Mouse (Mus musculus) intestine, embryonic 16.5 days (tissue): ENCODE measurements around the gene Pappa2. TPM values are rescaled to one million over a fixed set of nuclear protein-coding genes. Genes with fewer than 3 reads are reported as not detected.

ENCODE experiments used
- ATAC-seq: fragments of 200-750 bp; cut with Nextera tagmentation; 2 replicates; pipeline ENCODE4 v1.8.0; 2017; ENCODE audit warnings: moderate TSS enrichment, moderate library complexity
- H3K27ac ChIP-seq: fragments of 300-500 bp; sonication (generic); 2 replicates; pipeline ENCODE4 v1.5.1; 2014; ENCODE audit warnings: mild to moderate bottlenecking, low read length
- H3K27me3 ChIP-seq: fragments of 300-500 bp; sonication (generic); replicated peaks from 2 replicates; pipeline ENCODE4 v1.6.1; 2014; ENCODE audit warnings: low read length, control low read depth, mixed read lengths; ENCODE audit not compliant: control insufficient read depth, insufficient read depth
- H3K36me3 ChIP-seq: fragments of 300-500 bp; sonication (generic); 2 replicates; pipeline ENCODE4 v1.6.1; 2014; ENCODE audit warnings: low read length, control low read depth; ENCODE audit not compliant: control insufficient read depth, insufficient read depth
- H3K4me1 ChIP-seq: fragments of 300-500 bp; sonication (generic); 2 replicates; pipeline ENCODE4 v1.6.1; 2014; ENCODE audit warnings: low read length, control low read depth, mixed read lengths; ENCODE audit not compliant: control insufficient read depth, insufficient read depth
- H3K4me2 ChIP-seq: fragments of 300-500 bp; sonication (generic); 2 replicates; pipeline ENCODE4 v1.6.1; 2014; ENCODE audit warnings: low read depth, low read length, control low read depth
- H3K4me3 ChIP-seq: fragments of 300-500 bp; sonication (generic); 2 replicates; pipeline ENCODE4 v1.5.1; 2014; ENCODE audit warnings: mild to moderate bottlenecking, low read length
- H3K9ac ChIP-seq: fragments of 300-500 bp; sonication (generic); 2 replicates; pipeline ENCODE4 v1.6.1; 2014; ENCODE audit warnings: low read depth, low read length
- H3K9me3 ChIP-seq: fragments of 300-500 bp; sonication (generic); 2 replicates; pipeline ENCODE4 v1.6.1; 2016; ENCODE audit warnings: low read length, control low read depth; ENCODE audit not compliant: control insufficient read depth
- WGBS: fragments of 180-500 bp; shearing (Covaris S2); extraction: QIAGEN DNeasy Blood & Tissue Kit; methylation state at CpG from one replicate; pipeline ENCODE4 v1.1.7; 2014; 5-methylcytosine and 5-hydroxymethylcytosine counted together
- polyA plus RNA-seq: library from polyadenylated mRNA; unstranded; fragments of >200 nt; fragmentation: Nextera tagmentation; extraction: Ambion mirVana; gene quantifications from 2 replicates; pipeline ENCODE4 v1.2.1, GENCODE M21; 2015

Pappa2 gene
- polyA plus RNA-seq, 1 experiment from 2014 or later, result 0.05 TPM

GRCm38 (mm10) chr1:158819676-158820075 lies 160.6 kb downstream of the Pappa2 start:
- Histone ChIP-seq H3K9me3 (no peaks in the 10 kb centered on the region), H3K27ac (no peak overlapping the region), H3K4me2 (no peak overlapping the region), H3K4me3 (no peak overlapping the region), H3K9ac (no peak overlapping the region), H3K27me3 (no peaks in the 10 kb centered on the region), H3K4me1 (no peaks in the 10 kb centered on the region), H3K36me3 (no peaks in the 10 kb centered on the region)
- 94% methylated on average over 2 of the region's 2 CpGs for WGBS
- no peak for ATAC-seq

GRCm38 (mm10) chr1:158816479-158816878 lies 163.8 kb downstream of the Pappa2 start:
- no peak for ATAC-seq
- no peak overlapping the region for H3K4me3 ChIP-seq
- H3K4me1 ChIP-seq, result no peaks in the 10 kb centered on the region
- no peak overlapping the region for H3K27ac ChIP-seq
- H3K9me3 ChIP-seq, result no peaks in the 10 kb centered on the region
- no peaks in the 10 kb centered on the region for H3K36me3 ChIP-seq
- H3K4me2 ChIP-seq, result no peak overlapping the region
- no peaks in the 10 kb centered on the region for H3K27me3 ChIP-seq
- no peak overlapping the region for H3K9ac ChIP-seq
- WGBS, result 80% methylated on average over 3 of the region's 3 CpGs

- Histone ChIP-seq H3K9ac (no peak overlapping the region), H3K9me3 (no peaks in the 10 kb centered on the region), H3K36me3 (no peaks in the 10 kb centered on the region), H3K4me1 (no peaks in the 10 kb centered on the region), H3K4me3 (no peak overlapping the region), H3K27ac (no peak overlapping the region), H3K27me3 (no peaks in the 10 kb centered on the region), H3K4me2 (no peak overlapping the region)
- no peak for ATAC-seq
- 61% methylated on average over 3 of the region's 3 CpGs for WGBS
Measured at GRCm38 (mm10) chr1:158811887-158812286, 168.4 kb downstream of the Pappa2 start.

- Histone ChIP-seq H3K9ac (no peak overlapping the region), H3K4me1 (no peaks in the 10 kb centered on the region), H3K36me3 (no peaks in the 10 kb centered on the region), H3K4me2 (no peak overlapping the region), H3K9me3 (no peaks in the 10 kb centered on the region), H3K27ac (no peak overlapping the region), H3K4me3 (no peak overlapping the region), H3K27me3 (no peaks in the 10 kb centered on the region)
- ATAC-seq, result no peak
- WGBS, result 89% methylated on average over 5 of the region's 5 CpGs
Measured at GRCm38 (mm10) chr1:158775486-158775885, 204.8 kb downstream of the Pappa2 start.

- H3K9ac ChIP-seq, result no peak overlapping the region
- no peak for ATAC-seq
- no peaks in the 10 kb centered on the region for H3K9me3 ChIP-seq
- H3K4me2 ChIP-seq, result no peak overlapping the region
- H3K27ac ChIP-seq, result no peak overlapping the region
- no peaks in the 10 kb centered on the region for H3K4me1 ChIP-seq
- H3K4me3 ChIP-seq, result no peak overlapping the region
- H3K36me3 ChIP-seq, result no peaks in the 10 kb centered on the region
- H3K27me3 ChIP-seq, result no peaks in the 10 kb centered on the region
Measured at GRCm38 (mm10) chr1:158773102-158773501, 207.2 kb downstream of the Pappa2 start.

- H3K4me3 ChIP-seq, result no peak overlapping the region
- no peak overlapping the region for H3K9ac ChIP-seq
- no peaks in the 10 kb centered on the region for H3K9me3 ChIP-seq
- 86% methylated on average over 4 of the region's 4 CpGs for WGBS
- no peaks in the 10 kb centered on the region for H3K4me1 ChIP-seq
- H3K4me2 ChIP-seq, result no peak overlapping the region
- H3K27ac ChIP-seq, result no peak overlapping the region
- no peaks in the 10 kb centered on the region for H3K36me3 ChIP-seq
- ATAC-seq, result no peak
- H3K27me3 ChIP-seq, result no peaks in the 10 kb centered on the region
Measured at GRCm38 (mm10) chr1:158770756-158771155, 209.5 kb downstream of the Pappa2 start.

- ATAC-seq, result no peak
- Histone ChIP-seq H3K36me3 (no peaks in the 10 kb centered on the region), H3K4me3 (no peak overlapping the region), H3K9me3 (no peaks in the 10 kb centered on the region), H3K27me3 (no peaks in the 10 kb centered on the region), H3K27ac (no peak overlapping the region), H3K4me2 (no peak overlapping the region), H3K4me1 (no peaks in the 10 kb centered on the region), H3K9ac (no peak overlapping the region)
- WGBS, result 64% methylated on average over 7 of the region's 7 CpGs
Measured at GRCm38 (mm10) chr1:158770036-158770655, 210.1 kb downstream of the Pappa2 start.

- H3K4me2 ChIP-seq, result no peak overlapping the region
- no peaks in the 10 kb centered on the region for H3K4me1 ChIP-seq
- H3K4me3 ChIP-seq, result no peak overlapping the region
- no peaks in the 10 kb centered on the region for H3K27me3 ChIP-seq
- no peaks in the 10 kb centered on the region for H3K36me3 ChIP-seq
- WGBS, result 29% methylated on average over 2 of the region's 2 CpGs
- no peak overlapping the region for H3K27ac ChIP-seq
- H3K9me3 ChIP-seq, result no peaks in the 10 kb centered on the region
- ATAC-seq, result no peak
- H3K9ac ChIP-seq, result no peak overlapping the region
Measured at GRCm38 (mm10) chr1:158765842-158766241, 214.4 kb downstream of the Pappa2 start.

- Histone ChIP-seq H3K4me1 (no peaks in the 10 kb centered on the region), H3K4me3 (no peak overlapping the region), H3K36me3 (no peaks in the 10 kb centered on the region), H3K9ac (no peak overlapping the region), H3K27ac (no peak overlapping the region), H3K4me2 (no peak overlapping the region), H3K9me3 (no peaks in the 10 kb centered on the region), H3K27me3 (no peaks in the 10 kb centered on the region)
- 71% methylated on average over 6 of the region's 6 CpGs for WGBS
- no peak for ATAC-seq
Measured at GRCm38 (mm10) chr1:158764727-158765126, 215.6 kb downstream of the Pappa2 start.

GRCm38 (mm10) chr1:158764211-158764610 lies 216.1 kb downstream of the Pappa2 start:
- Histone ChIP-seq H3K4me1 (no peaks in the 10 kb centered on the region), H3K9ac (no peak overlapping the region), H3K27me3 (no peaks in the 10 kb centered on the region), H3K36me3 (no peaks in the 10 kb centered on the region), H3K27ac (no peak overlapping the region), H3K4me2 (no peak overlapping the region), H3K9me3 (no peaks in the 10 kb centered on the region), H3K4me3 (no peak overlapping the region)
- no peak for ATAC-seq
